Mouse (Mus musculus) layer of hippocampus, adult 8-10 months (tissue): ENCODE data around the gene Vps11. TPM values are rescaled to one million over a fixed set of nuclear protein-coding genes. Genes with fewer than 3 reads are reported as not detected.
A peak's percentile ranks its signal among the peaks of the same experiment; 100 is the strongest.
"Not testable (repeated sequence)": the region's sequence is repeated elsewhere in the genome, so short reads cannot be mapped to it uniquely, and the experiment has no call there.

ENCODE experiments used
- DNase-seq, 2 experiments: peaks; one replicate each; pipeline ENCODE4 v3.0.0; 2022; ENCODE audit warnings: low spot score in 2 of 2
- total RNA-seq, 4 experiments: library from RNA; stranded (reverse); gene quantifications; 2 replicates each; pipeline ENCODE4 v1.2.4; 2022

Vps11 gene
- total RNA-seq, 4 experiments from 2014 or later, result 56.4 to 64.6 (median 60.9) TPM

DNA sequence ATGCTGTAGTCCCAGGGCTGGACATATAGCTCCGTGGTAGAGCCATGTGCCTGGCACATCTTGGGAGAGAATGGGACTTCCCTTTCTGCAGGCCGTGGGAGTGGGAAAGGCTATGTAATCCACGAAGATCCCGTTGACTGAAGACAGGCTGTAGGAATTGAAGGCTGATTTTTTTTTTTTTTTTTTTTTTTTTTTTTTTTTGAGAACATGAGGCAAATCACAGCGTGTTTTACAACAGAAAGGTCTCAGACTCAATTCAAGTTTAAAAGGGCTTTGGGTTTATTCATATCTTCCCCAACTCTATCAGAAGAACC is 25.4 kb downstream of the Vps11 start:
- no peak for DNase-seq

DNA sequence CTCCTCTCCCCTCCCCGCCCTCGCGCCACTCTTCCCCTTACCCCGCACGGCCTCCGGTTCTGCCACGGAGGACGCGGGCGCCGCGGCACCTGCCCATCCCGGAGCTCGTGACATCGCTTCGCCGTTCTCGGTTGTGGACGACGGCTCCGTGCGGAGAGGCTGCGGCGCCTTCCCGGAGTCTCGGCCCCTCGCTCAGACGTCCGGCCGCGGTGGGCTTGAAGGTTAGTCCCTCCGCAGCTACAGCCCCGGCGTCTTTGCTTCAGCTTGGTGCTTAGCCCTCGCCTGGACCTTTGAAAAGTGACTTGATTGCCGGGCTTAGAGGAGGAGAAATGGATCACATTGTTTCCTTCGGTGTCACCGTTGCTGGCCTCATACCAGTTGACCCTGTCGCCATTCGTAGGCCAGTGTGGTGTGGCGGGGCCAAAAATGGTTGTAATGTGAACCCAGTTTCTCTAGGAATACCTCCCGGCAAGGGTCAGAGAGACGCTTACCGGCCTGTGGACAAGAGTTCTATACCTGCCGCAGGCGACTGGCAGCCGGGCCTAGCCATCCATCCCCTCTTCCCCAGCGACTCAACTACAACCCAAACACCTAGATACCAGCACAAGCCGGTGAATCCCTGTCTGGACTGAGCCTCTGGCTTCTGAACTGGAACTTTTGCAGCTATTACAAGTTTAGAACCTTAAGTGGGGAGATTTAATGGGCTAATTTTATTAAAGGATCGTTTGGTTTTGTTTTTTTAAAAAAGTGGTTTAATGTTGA is 26.0 kb downstream of the Vps11 start:
- no peak for DNase-seq

DNA sequence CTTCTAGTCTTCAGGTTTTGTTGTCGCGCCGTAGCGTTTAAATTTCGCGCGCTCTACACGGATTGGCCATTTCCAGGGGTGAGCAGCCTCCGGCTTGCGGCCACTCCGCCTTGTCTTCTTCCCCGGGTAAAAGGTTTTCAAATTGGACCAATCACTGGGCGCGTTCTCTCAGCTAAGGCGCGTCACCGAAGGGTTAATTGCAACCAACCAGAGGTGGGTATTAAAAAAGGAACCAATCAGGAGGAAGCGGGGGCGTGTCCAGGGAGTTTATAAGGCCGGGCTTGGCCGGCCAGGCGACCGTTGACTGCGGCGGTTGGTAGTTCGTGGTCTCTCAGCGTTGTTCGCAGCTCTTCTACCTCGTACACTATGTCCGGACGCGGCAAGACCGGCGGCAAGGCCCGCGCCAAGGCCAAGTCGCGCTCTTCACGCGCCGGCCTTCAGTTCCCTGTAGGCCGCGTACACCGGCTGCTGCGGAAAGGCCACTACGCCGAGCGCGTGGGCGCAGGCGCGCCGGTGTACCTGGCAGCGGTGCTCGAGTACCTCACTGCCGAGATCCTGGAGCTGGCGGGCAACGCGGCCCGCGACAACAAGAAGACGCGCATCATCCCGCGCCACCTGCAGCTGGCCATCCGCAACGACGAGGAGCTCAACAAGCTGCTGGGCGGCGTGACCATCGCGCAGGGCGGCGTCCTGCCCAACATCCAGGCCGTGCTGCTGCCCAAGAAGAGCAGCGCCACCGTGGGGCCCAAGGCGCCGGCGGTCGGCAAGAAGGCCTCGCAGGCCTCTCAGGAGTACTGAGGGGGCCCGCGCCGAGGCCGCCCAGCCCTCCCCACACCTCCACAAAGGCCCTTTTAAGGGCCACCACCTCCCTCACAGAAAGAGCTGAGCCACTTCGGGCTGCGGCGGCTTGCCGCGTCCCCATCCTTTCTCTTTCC is 26.8 kb downstream of the Vps11 start, which contains the start of gene H2afx:
Gene H2afx (plus strand): TSS at position 299 of the 935 bp plus-strand sequence.
- peak; percentile 99 to 100 for DNase-seq

DNA sequence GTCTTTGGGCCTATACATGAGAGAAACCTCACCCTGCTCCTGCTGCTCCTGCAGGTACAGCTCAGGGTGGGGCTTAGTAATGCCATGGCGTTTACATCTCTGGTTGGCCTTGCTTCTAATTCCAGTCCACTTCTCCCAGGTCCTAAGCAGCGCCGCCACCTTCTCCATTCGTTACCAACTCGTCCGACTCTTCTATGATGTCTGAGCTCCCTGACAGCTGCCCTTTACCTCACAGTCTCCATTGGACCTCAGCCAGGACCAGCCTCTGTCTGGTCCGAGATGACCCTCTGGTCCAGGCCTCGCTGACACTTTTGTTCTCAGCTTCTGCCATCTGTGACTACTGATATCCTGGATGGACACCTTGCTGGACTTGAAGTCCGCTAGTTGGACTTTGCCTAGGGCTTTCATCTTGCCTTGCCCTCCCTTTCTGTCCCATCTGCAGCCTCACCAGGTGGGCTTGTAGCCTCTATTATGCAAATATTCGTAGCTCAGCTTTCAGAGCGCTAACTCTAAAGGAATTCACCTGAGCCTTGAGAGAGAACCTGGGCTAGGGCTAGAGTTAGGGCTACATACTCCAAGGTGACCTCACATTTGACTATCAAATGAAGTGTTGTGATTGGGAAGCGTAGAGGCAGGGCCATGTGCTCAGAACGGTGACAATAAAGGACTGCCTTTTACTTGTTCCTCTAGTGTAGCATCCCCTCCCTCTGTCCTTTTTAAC is 28.4 kb downstream of the Vps11 start:
- no peak for DNase-seq

DNA sequence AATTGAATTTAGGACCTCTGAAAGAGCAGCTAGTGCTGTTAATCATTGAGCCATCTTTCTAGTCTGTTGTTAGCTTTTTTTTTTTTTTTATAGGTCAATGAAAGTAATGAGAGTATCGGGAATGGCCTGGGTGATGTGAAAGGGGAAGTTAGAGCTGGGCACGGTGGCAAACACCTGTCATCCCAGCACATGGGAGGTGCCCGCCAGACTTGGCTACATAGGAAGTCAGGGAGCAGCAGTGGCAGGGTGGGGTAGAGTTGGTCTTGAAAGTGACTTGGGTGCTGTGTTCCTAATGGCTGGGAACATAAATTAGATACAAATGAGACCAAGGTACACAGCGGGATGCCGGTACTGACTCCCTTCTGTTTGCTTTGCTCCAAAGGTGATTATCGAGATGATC is 30.7 kb downstream of the Vps11 start:
- no peak for DNase-seq

DNA sequence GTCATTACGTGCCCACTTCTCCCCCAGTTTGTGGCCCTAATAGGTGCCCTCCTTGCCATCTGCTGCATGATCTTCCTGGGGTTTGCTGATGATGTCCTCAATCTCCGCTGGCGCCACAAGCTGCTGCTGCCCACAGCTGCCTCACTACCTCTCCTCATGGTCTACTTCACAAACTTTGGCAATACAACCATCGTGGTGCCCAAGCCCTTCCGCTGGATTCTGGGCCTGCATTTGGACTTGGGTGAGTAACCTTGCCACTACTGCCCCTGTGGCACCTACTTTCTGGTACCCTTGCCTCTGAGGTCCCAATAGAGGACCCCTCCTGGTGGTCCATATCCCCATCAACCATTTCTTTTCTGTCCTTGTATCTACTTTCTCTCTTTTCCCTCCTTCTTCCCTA is 33.5 kb downstream of the Vps11 start:
- DNase-seq, result no peak

DNA sequence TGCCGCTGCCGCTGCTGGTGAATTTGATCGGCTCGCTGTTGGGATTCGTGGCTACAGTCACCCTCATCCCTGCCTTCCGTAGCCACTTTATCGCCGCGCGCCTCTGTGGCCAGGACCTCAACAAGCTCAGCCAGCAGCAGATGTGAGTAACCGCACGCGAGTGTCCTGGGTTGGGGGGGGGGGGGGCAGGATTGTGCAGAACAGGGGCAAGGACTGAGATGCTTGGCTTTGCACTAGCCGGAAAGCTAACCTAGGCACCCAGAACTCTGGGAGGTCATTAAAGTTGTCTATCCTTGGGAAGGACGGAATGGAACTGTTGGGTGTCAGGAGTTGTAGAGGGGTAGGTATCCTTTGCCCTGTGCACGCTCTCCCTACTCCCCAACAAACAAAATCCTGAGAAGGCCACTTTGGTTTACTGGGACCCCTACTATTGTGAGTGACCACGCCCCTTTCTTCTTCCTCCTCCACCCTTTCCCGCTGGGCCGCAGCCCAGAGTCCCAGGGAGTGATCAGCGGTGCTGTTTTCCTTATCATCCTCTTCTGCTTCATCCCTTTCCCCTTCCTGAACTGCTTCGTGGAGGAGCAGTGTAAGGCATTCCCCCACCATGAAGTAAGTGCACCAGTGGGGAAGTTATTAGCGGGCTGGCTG is 34.3 kb downstream of the Vps11 start:
- DNase-seq, result no peak

DNA sequence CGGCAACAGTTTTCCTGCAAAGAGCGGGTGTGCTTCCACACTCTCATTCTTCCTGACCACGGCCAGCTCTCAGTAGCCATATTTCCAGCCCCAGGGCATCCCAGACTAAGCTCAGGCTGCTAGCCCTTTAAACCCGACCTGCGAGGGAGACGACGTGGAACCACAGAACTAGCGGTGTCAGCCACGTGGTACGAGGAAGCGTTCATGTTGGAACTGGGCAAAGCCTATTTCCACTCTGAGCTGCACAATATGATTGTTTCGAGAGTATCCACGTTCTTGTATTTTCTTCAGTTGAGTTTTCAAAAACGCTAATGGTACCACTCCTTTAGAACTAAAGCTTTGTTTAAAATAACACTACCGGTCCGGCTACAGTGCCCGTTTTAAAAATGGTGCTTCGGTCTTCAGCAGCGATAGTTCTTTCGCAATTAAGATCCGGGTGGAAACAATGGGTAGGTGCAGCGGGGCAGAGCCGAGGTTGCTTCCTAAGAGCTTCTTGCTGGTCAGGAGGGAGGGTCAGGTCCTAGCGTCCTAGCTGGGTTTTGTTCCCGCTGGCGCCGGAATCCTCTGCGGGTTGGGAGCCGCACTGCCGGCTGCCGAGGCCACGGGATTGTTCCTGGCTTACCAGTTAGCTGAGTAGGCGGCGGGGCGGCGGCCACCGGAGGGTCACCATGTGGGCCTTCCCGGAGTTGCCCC is 35.0 kb downstream of the Vps11 start:
- DNase-seq, result peak; percentile 85 to 88

DNA sequence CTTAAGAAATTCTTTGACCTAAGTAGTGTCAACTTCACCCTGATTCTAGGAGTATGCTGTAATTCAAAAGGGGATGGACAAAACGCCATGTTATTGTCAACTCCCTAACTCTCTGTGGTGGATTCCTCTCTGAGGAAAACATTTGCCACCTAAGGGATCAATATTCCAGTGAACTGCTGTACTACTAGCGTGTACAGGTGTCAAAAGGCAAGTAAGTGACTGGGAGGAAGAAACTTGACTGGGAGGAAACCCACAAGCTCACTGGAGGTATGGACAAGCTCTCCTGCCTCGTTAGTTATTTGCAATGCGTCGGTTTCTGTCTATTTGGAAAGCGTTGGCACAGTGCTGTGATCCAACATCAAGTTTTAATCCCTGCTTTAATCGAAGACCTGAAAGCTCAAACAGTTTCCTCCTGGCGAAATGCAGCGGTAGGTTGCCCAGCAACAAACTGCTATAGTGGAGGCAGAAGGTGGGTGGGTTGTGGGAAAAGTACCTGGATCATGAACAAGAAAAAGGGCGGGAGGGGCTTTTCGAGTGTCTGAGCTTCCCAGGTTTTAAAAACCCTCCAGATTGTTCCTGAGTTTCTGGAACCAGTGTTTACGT is 35.6 kb downstream of the Vps11 start, which contains the start of gene Dpagt1:
Gene Dpagt1 (plus strand): TSS at position 252 of the 603 bp plus-strand sequence.
- DNase-seq, result no peak

DNA sequence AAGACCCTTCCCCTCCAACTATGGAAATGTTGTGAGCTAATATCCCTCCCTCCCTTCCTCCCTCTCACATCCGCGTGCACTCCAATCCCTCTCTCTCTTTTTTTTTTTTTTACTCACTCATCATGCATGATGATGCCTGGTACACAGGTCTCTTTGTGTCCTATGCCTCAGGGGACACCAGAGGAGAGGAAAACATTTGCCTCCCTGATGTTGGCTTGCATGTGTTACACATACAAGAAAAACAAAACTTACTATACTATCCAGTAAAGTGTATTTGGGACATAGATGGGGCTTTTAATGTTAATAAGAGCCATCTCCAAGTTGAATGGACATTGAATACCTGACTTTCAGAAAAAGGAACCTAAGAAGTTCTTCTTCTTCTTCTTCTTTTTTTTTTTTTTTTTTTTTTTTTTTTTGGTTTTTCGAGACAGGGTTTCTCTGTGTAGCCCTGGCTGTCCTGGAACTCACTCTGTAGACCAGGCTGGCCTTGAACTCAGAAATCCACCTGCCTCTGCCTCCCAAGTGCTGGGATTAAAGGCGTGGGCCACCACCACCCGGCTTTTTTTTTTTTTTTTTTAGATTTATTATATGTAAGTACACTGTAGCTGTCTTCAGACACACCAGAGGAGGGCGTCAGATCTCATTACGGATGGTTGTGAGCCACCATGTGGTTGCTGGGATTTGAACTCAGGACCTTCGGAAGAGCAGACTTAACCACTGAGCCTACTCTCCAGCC is 36.3 kb downstream of the Vps11 start:
- not testable (repeated sequence) for DNase-seq

DNA sequence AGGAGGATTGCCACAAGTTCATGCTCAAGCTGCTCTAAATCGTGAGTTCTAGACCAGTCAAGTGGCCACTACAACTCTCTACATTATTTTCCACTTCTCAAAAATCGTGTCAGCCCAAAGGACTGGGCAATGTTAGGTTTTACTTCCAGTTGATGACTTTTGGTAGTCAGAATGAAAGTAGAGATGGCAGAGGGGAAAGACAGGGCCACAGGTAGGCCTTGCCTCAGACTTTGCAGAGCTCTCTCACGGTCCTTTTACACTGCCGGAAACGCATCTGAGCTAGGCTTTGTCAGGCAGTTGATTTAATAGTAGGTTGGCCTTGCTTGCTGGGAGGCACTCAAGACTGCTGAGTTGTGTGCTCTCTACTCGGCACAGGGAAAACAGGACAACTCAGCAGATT is 37.3 kb downstream of the Vps11 start:
- no peak for DNase-seq

DNA sequence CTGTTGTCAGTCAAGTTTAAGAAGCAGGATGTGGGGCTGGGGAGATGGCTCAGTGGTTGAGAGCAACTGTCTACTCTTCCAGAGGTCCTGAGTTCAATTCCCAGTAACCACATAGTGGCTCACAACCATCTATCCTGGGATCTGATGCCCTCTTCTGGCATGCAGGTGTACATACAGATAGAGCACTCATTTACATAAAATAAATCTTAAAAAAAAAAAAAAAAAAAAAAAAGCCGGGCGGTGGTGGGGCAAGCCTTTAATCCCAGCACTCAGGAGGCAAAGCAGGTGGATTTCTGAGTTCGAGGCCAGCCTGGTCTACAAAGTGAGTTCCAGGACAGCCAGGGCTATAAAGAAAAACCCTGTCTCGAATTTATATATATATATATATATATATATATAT is 37.8 kb downstream of the Vps11 start:
- not testable (repeated sequence) for DNase-seq

DNA sequence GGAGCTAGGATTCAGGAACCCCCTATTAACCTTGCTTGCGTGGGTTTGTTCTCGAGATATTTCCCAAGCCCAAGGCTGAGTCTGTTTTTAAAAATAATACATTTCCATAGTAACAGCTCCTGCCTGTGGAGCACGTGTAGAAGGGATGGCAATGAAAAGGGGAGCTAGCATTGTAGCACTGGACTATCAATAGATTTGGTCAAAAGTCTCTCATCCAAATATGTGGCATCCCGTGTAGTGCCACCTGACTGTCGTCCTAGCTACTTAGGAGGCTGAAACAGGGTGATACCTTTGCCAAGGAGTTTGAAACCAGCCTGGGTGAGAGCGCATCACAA is 40.7 kb downstream of the Vps11 start:
- DNase-seq, result peak in 1 of 2 experiments; percentile 40

DNA sequence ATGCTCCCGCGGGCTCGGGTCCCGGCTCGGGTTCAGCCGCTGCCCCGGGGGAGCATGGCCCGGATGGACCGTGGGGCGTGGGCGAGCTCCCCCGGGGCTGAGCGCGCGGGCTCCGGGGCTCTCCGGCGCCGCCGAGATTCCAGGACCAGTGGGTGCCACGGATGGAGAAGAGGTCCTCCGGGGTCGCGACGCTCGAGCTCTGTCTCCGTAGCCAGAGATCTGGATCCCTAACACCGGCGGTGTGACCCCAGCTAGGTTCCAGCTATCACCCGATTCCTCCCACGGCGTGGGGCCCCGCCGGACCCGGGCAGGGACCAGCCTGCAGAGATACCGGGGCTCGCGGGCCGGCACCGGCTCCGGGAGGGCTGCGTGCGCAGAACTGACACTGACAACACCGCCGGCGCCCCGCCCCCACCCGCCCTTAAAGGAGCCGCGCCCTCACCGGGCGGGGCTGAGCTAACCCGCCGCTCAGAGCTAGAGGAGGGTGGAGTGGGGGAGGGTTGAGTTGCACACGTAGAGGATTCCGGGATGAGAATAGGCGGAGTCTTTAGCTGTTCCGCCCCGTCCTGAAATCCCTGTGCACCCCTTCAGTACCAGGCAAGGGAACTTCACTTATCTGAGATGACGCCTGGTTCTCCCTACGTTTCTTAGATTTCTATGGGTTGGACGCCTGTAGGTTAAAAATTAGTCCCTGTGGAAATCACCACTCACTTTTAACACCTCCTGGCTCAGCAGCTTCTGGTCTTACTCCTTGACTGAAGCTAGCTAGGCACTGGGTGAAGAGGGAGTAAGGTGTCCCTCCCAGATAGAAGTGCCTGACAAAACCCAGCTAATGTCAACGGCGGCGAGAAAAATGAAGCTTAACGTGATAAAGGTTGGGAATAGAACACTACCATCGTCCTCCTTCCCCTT is 41.3 kb downstream of the Vps11 start, which contains the start of gene C2cd2l:
Gene C2cd2l (minus strand): TSS at position 399 of the 912 bp plus-strand sequence.
- peak; percentile 88 to 94 for DNase-seq

DNA sequence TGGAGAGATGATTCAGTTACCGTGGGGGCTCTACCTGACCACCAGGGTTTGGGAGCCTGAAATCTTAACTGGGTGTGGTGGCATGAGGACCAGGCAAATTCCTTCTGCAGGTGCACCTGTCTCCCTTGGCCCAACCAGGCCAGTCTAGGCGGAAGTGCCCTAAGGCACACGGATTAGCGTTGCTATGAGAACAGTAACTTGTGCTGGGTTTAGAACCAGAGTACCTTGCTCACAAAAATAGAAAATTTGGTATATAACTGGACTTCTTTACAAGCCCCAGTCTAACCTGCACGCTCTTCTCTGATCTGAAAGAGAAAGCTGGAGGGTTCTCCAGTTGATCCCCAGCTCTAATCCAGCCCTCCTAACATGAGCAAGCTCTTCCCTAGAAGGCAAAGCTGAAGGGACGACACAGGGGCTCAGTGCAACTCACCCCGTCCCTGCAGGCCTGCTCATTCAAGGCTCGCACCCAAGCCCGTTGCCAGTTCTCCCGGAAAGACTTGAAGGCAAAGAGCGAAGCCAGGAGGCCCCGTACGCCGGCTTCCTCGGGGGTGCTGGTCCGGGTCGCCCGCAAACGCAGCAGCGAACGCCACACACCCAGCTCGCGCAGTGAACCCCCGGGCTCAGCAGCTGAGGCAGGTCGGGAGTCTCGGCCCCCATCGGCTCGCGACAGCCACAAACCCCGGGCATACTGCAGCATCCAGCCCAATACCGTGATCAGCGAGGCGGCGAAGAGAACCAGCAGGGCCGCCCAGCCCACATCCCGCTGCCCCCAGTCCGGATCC is 42.2 kb downstream of the Vps11 start:
- DNase-seq, result no peak

DNA sequence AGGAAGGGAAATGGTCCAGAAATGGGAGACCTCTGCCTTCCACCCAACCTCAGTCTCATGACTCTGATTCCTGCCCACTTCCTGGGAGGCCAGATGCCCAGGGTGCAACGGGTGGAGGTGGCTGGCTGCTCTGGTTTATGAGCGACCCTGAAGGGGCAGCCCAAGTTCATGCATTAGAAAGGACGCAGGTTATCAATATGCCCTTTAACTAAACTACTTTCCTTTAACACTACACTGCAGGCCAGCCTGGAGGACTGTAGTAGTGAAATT is 42.7 kb downstream of the Vps11 start:
- DNase-seq, result no peak

DNA sequence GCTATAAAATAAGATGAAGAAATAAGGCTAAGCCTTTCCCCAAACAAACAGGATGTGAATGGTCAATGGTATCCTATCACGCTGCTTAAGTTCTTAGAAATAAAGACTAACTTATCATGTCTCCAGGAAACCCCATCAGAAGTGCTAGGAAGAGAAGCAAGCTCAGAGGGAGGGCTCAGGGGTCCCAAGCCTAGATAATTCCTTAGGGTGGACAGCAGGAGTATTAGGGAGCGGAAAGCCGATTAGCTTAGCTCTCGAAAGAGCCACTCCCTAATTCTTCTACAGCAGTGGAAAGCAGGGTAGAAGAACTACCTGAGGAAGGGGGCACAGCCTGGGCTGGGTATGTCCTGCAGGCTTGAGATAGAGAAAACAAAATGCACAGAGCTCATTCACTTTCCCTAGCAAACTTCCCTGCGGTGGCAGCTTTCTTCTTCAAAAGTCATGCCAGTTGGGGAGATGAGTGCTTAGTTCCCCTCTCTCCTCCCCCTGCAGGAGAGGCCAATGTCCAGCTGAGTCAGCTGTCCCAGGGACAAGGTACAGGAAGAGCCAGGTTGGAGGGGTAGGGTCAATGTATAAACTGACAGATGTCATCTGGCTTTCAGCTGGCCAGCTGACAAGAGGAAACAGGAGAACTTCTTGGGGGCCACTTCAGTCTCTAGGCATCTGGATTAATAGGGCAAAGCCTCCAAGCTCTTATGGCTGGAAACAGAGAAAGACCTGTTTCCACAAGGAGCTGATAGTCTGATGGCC is 43.2 kb downstream of the Vps11 start:
- DNase-seq, result no peak
